Mouse (Mus musculus) ES-E14 (cell line): Measurements from ENCODE around the gene Nxn. TPM values are rescaled to one million over a fixed set of nuclear protein-coding genes. Genes with fewer than 3 reads are reported as not detected.

Experiments
- DNase-seq: peaks from one replicate; pipeline ENCODE4 v3.0.0-alpha.2; 2013; ENCODE audit warnings: low read depth, low spot score
- H3K27ac ChIP-seq: 2 replicates; pipeline ENCODE4 v1.5.1; 2012; ENCODE audit warnings: low read depth, mild to moderate bottlenecking, low read length, moderate library complexity, mixed read lengths; ENCODE audit not compliant: poor library complexity, insufficient read depth, severe bottlenecking
- H3K36me3 ChIP-seq: 2 replicates; pipeline ENCODE4 v1.6.1; 2012; ENCODE audit warnings: mild to moderate bottlenecking, low read length, moderate library complexity, mixed read lengths; ENCODE audit not compliant: control insufficient read depth, poor library complexity, insufficient read depth, severe bottlenecking
- H3K4me1 ChIP-seq, 2 experiments: fragments of 150-350 bp in 1 of 2; sonication (generic) in 1 of 2; 2 replicates each; pipeline ENCODE4 v1.6.1; 2012; ENCODE audit warnings: low read length in 2 of 2, mild to moderate bottlenecking in 1 of 2, mixed read lengths in 1 of 2; ENCODE audit not compliant: control insufficient read depth in 2 of 2, insufficient read depth in 2 of 2, poor library complexity in 1 of 2
- H3K4me3 ChIP-seq, 2 experiments: fragments of 150-350 bp in 1 of 2; sonication (generic) in 1 of 2; 2 replicates each; pipeline ENCODE4 v1.5.1; 2012; ENCODE audit warnings: low read length in 2 of 2, low read depth in 1 of 2, mild to moderate bottlenecking in 1 of 2, mixed read lengths in 1 of 2; ENCODE audit not compliant: insufficient read depth in 1 of 2, poor library complexity in 1 of 2, severe bottlenecking in 1 of 2
- H3K9ac ChIP-seq: 2 replicates; pipeline ENCODE4 v1.6.1; 2012; ENCODE audit warnings: low read depth, mild to moderate bottlenecking, low read length, mixed read lengths; ENCODE audit not compliant: poor library complexity, insufficient read depth, severe bottlenecking
- H3K9me3 ChIP-seq: fragments of 150-350 bp; sonication (generic); 2 replicates; pipeline ENCODE4 v1.6.1; 2012; ENCODE audit warnings: low read depth, mild to moderate bottlenecking, low read length; ENCODE audit not compliant: control insufficient read depth, insufficient read depth
- CHD2 ChIP-seq: IDR thresholded peaks from 2 replicates; pipeline ENCODE4 v1.6.1; 2014; ENCODE audit warnings: mild to moderate bottlenecking, low read depth, low read length, inconsistent platforms
- HCFC1 ChIP-seq: IDR thresholded peaks from 2 replicates; pipeline ENCODE4 v1.6.1; 2012; ENCODE audit warnings: low read length, inconsistent platforms, borderline replicate concordance; ENCODE audit not compliant: insufficient read depth
- MAFK ChIP-seq: IDR thresholded peaks from 2 replicates; pipeline ENCODE4 v1.6.1; 2014; ENCODE audit warnings: mild to moderate bottlenecking, low read depth, low read length, inconsistent platforms; ENCODE audit not compliant: insufficient read depth
- ZC3H11A ChIP-seq: IDR thresholded peaks from 2 replicates; pipeline ENCODE4 v1.6.1; 2012; ENCODE audit warnings: low read depth, mild to moderate bottlenecking, inconsistent platforms, low read length, borderline replicate concordance
- ZNF384 ChIP-seq: IDR thresholded peaks from 2 replicates; pipeline ENCODE4 v1.6.1; 2012; ENCODE audit warnings: low read depth, low read length, inconsistent platforms
- in situ Hi-C, 2 experiments: fragments of 600-800 bp; cut with MboI; formaldehyde crosslinking; loops; one replicate each; pipeline ENCODE4 v1.15.1; 2025; ENCODE audit warnings: low sequenced_read_pairs in 2 of 2, inconsistent platforms in 1 of 2; ENCODE audit not compliant: unreplicated experiment in 2 of 2
- total RNA-seq: library from RNA; depleted of rRNA; stranded (reverse); fragments of 300-350 nt; gene quantifications from 2 replicates; pipeline ENCODE4 v1.2.3, GENCODE M21; 2012

The Nxn gene
- total RNA-seq, 1 experiment = 48.0 TPM

DNA sequence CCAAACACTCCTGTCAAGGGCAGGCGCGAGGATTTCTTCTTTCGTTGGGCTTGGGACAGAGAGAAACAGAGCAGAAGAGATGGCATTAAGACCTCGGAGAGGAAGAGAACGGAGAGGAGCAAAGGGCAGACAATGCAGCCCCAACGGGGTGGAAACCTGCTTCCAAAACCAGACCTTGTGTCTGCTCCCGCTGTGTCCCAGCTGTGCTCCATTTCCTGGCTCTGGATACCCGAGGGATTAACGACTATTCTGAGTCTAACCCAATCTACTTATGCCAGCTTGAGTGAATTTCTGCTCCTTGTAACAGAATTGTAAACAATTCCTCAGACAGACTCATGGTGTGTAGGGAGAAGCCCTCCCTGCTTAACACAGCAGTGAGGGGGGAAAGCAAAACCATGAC, 104.1 kb downstream of the Nxn start:
- H3K9me3 ChIP-seq = no peaks in the 10 kb centered on the region
- TF ChIP-seq CHD2 (no peak), MAFK (no peak), ZNF384 (no peak), ZC3H11A (no peak), HCFC1 (no peak)
- DNase-seq = no peak
- no peaks in the 10 kb centered on the region for H3K36me3 ChIP-seq
- peak overlapping the region; percentile 76 for H3K27ac ChIP-seq
- H3K4me3 ChIP-seq = no peak overlapping the region; a peak in 1 of 4 replicates
- peak overlapping the region; percentile 22; the same call in 1 of the 2 replicates for H3K9ac ChIP-seq
- in situ Hi-C loops = no loop called here
- H3K4me1 ChIP-seq = peaks cover 9 to 39% of the 10 kb centered on the region in 2 experiments

DNA sequence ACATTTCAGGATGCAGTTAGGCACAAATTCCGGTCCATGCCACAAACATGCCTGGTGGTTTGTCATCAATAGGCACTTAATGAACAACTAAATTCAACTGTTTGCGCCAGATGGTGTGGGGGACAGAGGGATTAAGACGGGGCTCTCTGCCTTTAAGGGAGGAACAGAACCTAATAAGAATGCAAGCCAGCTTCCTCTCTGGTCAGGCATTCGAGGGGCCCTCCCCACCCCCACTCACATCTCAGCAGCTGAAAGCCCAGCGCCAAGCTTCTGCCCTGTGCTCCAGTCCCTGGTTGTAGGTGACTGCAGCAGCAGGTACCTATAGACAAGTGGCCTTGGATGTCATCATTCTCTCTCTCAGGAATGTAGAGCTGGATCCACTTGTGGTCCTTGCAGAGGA, 104.9 kb downstream of the Nxn start:
- H3K9me3 ChIP-seq = no peaks in the 10 kb centered on the region
- in situ Hi-C loops = no loop called here
- H3K36me3 ChIP-seq = no peaks in the 10 kb centered on the region
- TF ChIP-seq HCFC1 (no peak), CHD2 (no peak), ZC3H11A (no peak), ZNF384 (no peak), MAFK (no peak)
- no peak overlapping the region for H3K4me3 ChIP-seq
- DNase-seq = no peak
- no peak overlapping the region for H3K9ac ChIP-seq
- H3K27ac ChIP-seq = peak overlapping the region; percentile 54
- peaks cover 9 to 40% of the 10 kb centered on the region in 2 experiments for H3K4me1 ChIP-seq

DNA sequence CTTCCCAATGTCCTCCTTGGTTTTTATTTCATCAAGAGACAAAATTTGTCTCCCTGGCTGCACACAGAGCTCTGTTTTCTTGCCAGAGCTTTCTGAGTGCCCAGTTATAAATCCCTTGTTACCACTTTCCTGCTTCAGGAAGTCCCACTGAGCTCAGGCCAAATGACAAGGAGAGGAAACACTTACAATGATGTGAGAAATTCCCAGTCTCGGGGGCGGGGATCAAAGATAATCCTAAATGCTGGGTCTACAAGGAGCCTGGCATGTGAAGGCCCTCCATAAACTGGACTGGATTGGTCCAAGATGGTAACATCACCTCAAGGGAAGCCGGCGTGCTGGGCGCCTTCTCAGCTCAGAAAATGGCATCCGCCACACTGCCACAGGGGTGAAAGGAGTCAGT, 106.1 kb downstream of the Nxn start:
- in situ Hi-C loops = no loop called here
- Histone ChIP-seq H3K9me3 (no peaks in the 10 kb centered on the region), H3K4me1 (peaks cover 15 to 45% of the 10 kb centered on the region in 2 experiments), H3K27ac (no peak overlapping the region), H3K4me3 (no peak overlapping the region), H3K36me3 (no peaks in the 10 kb centered on the region), H3K9ac (peak overlapping the region; percentile 23; the same call in 1 of the 2 replicates)
- no peak for TF ChIP-seq MAFK
- TF ChIP-seq ZNF384 = no peak
- TF ChIP-seq CHD2 = no peak
- TF ChIP-seq ZC3H11A = no peak
- TF ChIP-seq HCFC1 = no peak
- no peak for DNase-seq

DNA sequence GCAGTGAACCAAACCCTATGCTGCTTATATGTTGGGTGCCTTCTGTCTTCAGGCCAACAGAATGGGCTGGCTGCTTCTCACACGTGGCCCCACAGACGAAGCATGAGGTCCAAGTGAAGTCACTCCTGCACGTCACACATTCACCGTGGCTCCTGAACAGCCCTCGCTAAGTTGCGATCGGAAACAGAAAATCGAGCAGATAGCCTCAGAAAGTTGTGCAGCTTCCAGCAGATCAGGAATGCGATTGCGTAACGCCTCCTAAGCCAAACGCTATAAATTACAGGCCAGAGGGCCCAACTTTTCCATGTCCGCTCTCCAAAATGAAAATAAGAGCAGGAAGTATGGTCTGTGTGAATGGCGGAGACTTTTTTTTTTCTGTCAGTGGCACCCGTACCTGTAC, 106.5 kb downstream of the Nxn start:
- H3K4me3 ChIP-seq = no peak overlapping the region
- no peaks in the 10 kb centered on the region for H3K9me3 ChIP-seq
- TF ChIP-seq HCFC1 (no peak), ZNF384 (no peak), CHD2 (no peak), ZC3H11A (no peak), MAFK (no peak)
- no peak for DNase-seq
- peak overlapping the region; percentile 23 for H3K9ac ChIP-seq
- in situ Hi-C loops = no loop called here
- peaks cover 16 to 48% of the 10 kb centered on the region in 2 experiments for H3K4me1 ChIP-seq
- H3K27ac ChIP-seq = peak overlapping the region; percentile 42; the same call in 1 of the 2 replicates
- no peaks in the 10 kb centered on the region for H3K36me3 ChIP-seq

DNA sequence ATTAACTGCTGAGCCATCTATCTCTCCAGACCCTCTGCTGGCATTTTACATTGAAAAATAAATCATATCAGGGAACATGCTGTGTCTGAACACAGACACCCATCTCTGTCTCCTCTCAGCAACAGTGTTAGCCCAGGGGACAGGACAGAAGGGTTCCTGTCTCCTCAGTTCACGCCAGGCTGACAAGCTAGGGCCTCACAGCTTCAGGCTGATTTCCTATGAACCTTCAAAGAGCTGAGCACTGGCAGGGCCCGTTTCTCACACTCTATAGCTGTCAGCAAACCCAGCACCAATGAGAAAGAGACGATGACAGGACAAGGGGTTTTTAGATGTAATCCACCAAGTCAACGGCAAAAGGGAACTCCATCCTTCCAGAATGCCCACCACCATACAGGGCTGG, 107.0 kb downstream of the Nxn start:
- Histone ChIP-seq H3K9me3 (no peaks in the 10 kb centered on the region), H3K4me3 (no peak overlapping the region), H3K27ac (no peak overlapping the region), H3K36me3 (no peaks in the 10 kb centered on the region), H3K4me1 (peaks cover 16 to 50% of the 10 kb centered on the region in 2 experiments), H3K9ac (peak overlapping the region; percentile 23)
- TF ChIP-seq ZNF384 (no peak), ZC3H11A (no peak)
- in situ Hi-C loops = no loop called here
- DNase-seq = no peak
